Mouse (Mus musculus): ENCODE measurements around the gene Zscan2.

The Zscan2 gene

GRCm38 (mm10) chr7:80904921-80905515 is 44.3 kb downstream of the Zscan2 start, which contains the start of gene Nmb:
Gene Nmb, minus strand, starts transcription at chr7:80905076.
- no peaks in the 10 kb centered on the region for H3K9me3 ChIP-seq (ENCODE audit: low read length)
- TF ChIP-seq NANOG (IDR thresholded peaks at IDR 0.05; ENCODE audit: borderline replicate concordance, low read length) (no peak), CTCF (conservative IDR thresholded peaks at IDR 0.05; ENCODE audit: low read length) (no peak), POU5F1 (IDR thresholded peaks at IDR 0.05; ENCODE audit: borderline replicate concordance, low read length) (no peak)
- H3K36me3 ChIP-seq (ENCODE audit: insufficient read depth, low read length), result peaks cover 46% of the 10 kb centered on the region
- H3K4me1 ChIP-seq (replicated peaks; ENCODE audit: low read depth, low read length), result peaks cover 41% of the 10 kb centered on the region
- H3K4me3 ChIP-seq (replicated peaks; ENCODE audit: low read length), result peak within 1 kb of the TSS; percentile 77
- H3K27me3 ChIP-seq (ENCODE audit: insufficient read depth, low read length), result peaks cover 15% of the 10 kb centered on the region

GRCm38 (mm10) chr7:80911053-80911452 is 50.3 kb downstream of the Zscan2 start:
- peaks cover 64% of the 10 kb centered on the region for H3K4me1 ChIP-seq (replicated peaks; ENCODE audit: low read depth, low read length)
- no peak overlapping the region for H3K4me3 ChIP-seq (replicated peaks; ENCODE audit: low read length)
- TF ChIP-seq NANOG (IDR thresholded peaks at IDR 0.05; ENCODE audit: borderline replicate concordance, low read length) (no peak), POU5F1 (IDR thresholded peaks at IDR 0.05; ENCODE audit: borderline replicate concordance, low read length) (no peak), CTCF (conservative IDR thresholded peaks at IDR 0.05; ENCODE audit: low read length) (no peak)
- no peaks in the 10 kb centered on the region for H3K27me3 ChIP-seq (ENCODE audit: insufficient read depth, low read length)
- no peaks in the 10 kb centered on the region for H3K9me3 ChIP-seq (ENCODE audit: low read length)
- H3K36me3 ChIP-seq (ENCODE audit: insufficient read depth, low read length), result peaks cover 72% of the 10 kb centered on the region

- TF ChIP-seq CTCF (conservative IDR thresholded peaks at IDR 0.05; ENCODE audit: low read length) (no peak), NANOG (IDR thresholded peaks at IDR 0.05; ENCODE audit: borderline replicate concordance, low read length) (no peak; the same call in 1 of the 2 replicates), POU5F1 (IDR thresholded peaks at IDR 0.05; ENCODE audit: borderline replicate concordance, low read length) (no peak)
- H3K27me3 ChIP-seq (ENCODE audit: insufficient read depth, low read length), result no peaks in the 10 kb centered on the region
- no peaks in the 10 kb centered on the region for H3K9me3 ChIP-seq (ENCODE audit: low read length)
- no peak overlapping the region for H3K4me3 ChIP-seq (replicated peaks; ENCODE audit: low read length)
- peaks cover 72% of the 10 kb centered on the region for H3K36me3 ChIP-seq (ENCODE audit: insufficient read depth, low read length)
- H3K4me1 ChIP-seq (replicated peaks; ENCODE audit: low read depth, low read length), result peaks cover 70% of the 10 kb centered on the region
Observed at GRCm38 (mm10) chr7:80912496-80912895, 51.8 kb downstream of the Zscan2 start.

- TF ChIP-seq POU5F1 (IDR thresholded peaks at IDR 0.05; ENCODE audit: borderline replicate concordance, low read length), result no peak
- TF ChIP-seq CTCF (conservative IDR thresholded peaks at IDR 0.05; ENCODE audit: low read length), result no peak
- TF ChIP-seq NANOG (IDR thresholded peaks at IDR 0.05; ENCODE audit: borderline replicate concordance, low read length), result no peak
- Histone ChIP-seq H3K27me3 (ENCODE audit: insufficient read depth, low read length) (no peaks in the 10 kb centered on the region), H3K36me3 (ENCODE audit: insufficient read depth, low read length) (peaks cover 87% of the 10 kb centered on the region), H3K4me3 (replicated peaks; ENCODE audit: low read length) (no peak overlapping the region), H3K4me1 (replicated peaks; ENCODE audit: low read depth, low read length) (peaks cover 77% of the 10 kb centered on the region), H3K9me3 (ENCODE audit: low read length) (no peaks in the 10 kb centered on the region)
Observed at GRCm38 (mm10) chr7:80917916-80918465, 57.3 kb downstream of the Zscan2 start.

GRCm38 (mm10) chr7:80918982-80919646 is 58.4 kb downstream of the Zscan2 start:
- Histone ChIP-seq H3K9me3 (ENCODE audit: low read length) (no peaks in the 10 kb centered on the region), H3K36me3 (ENCODE audit: insufficient read depth, low read length) (peaks cover 86% of the 10 kb centered on the region), H3K4me1 (replicated peaks; ENCODE audit: low read depth, low read length) (peaks cover 66% of the 10 kb centered on the region), H3K27me3 (ENCODE audit: insufficient read depth, low read length) (no peaks in the 10 kb centered on the region), H3K4me3 (replicated peaks; ENCODE audit: low read length) (no peak overlapping the region)
- TF ChIP-seq NANOG (IDR thresholded peaks at IDR 0.05; ENCODE audit: borderline replicate concordance, low read length), result no peak
- TF ChIP-seq CTCF (conservative IDR thresholded peaks at IDR 0.05; ENCODE audit: low read length), result no peak
- TF ChIP-seq POU5F1 (IDR thresholded peaks at IDR 0.05; ENCODE audit: borderline replicate concordance, low read length), result no peak

- TF ChIP-seq NANOG (IDR thresholded peaks at IDR 0.05; ENCODE audit: borderline replicate concordance, low read length), result no peak
- TF ChIP-seq POU5F1 (IDR thresholded peaks at IDR 0.05; ENCODE audit: borderline replicate concordance, low read length), result no peak
- no peak for TF ChIP-seq CTCF (conservative IDR thresholded peaks at IDR 0.05; ENCODE audit: low read length)
- peaks cover 86% of the 10 kb centered on the region for H3K36me3 ChIP-seq (ENCODE audit: insufficient read depth, low read length)
- no peak overlapping the region for H3K4me3 ChIP-seq (replicated peaks; ENCODE audit: low read length)
- H3K9me3 ChIP-seq (ENCODE audit: low read length), result no peaks in the 10 kb centered on the region
- peaks cover 61% of the 10 kb centered on the region for H3K4me1 ChIP-seq (replicated peaks; ENCODE audit: low read depth, low read length)
- H3K27me3 ChIP-seq (ENCODE audit: insufficient read depth, low read length), result no peaks in the 10 kb centered on the region
Observed at GRCm38 (mm10) chr7:80919647-80920008, 58.9 kb downstream of the Zscan2 start.

GRCm38 (mm10) chr7:80923165-80923564 is 62.4 kb downstream of the Zscan2 start:
- H3K27me3 ChIP-seq (ENCODE audit: insufficient read depth, low read length), result no peaks in the 10 kb centered on the region
- no peak overlapping the region for H3K4me3 ChIP-seq (replicated peaks; ENCODE audit: low read length)
- TF ChIP-seq NANOG (IDR thresholded peaks at IDR 0.05; ENCODE audit: borderline replicate concordance, low read length) (no peak), CTCF (conservative IDR thresholded peaks at IDR 0.05; ENCODE audit: low read length) (no peak), POU5F1 (IDR thresholded peaks at IDR 0.05; ENCODE audit: borderline replicate concordance, low read length) (no peak)
- peaks cover 43% of the 10 kb centered on the region for H3K4me1 ChIP-seq (replicated peaks; ENCODE audit: low read depth, low read length)
- peaks cover 85% of the 10 kb centered on the region for H3K36me3 ChIP-seq (ENCODE audit: insufficient read depth, low read length)
- no peaks in the 10 kb centered on the region for H3K9me3 ChIP-seq (ENCODE audit: low read length)
